Mouse (Mus musculus) stomach, embryonic 14.5 days (tissue): ENCODE data around the gene Zfp704. TPM values are rescaled to one million over a fixed set of nuclear protein-coding genes. Genes with fewer than 3 reads are reported as not detected.
A peak's percentile ranks its signal among the peaks of the same experiment; 100 is the strongest.

Source experiments
- ATAC-seq: fragments of 200-750 bp; cut with Nextera tagmentation; 2 replicates; pipeline ENCODE4 v1.8.0; 2017; ENCODE audit warnings: low read depth, moderate TSS enrichment; ENCODE audit not compliant: insufficient number of reproducible peaks, insufficient read depth, low FRiP score
- H3K27ac ChIP-seq: fragments of 300-500 bp; sonication (generic); 2 replicates; pipeline ENCODE4 v1.5.1; 2014; ENCODE audit warnings: mild to moderate bottlenecking, low read length, moderate library complexity, mixed read lengths
- H3K27me3 ChIP-seq: fragments of 300-500 bp; sonication (generic); 2 replicates; pipeline ENCODE4 v1.6.1; 2014; ENCODE audit warnings: low read length, control low read depth, mixed read lengths; ENCODE audit not compliant: control insufficient read depth, insufficient read depth
- H3K36me3 ChIP-seq: fragments of 300-500 bp; sonication (generic); 2 replicates; pipeline ENCODE4 v1.6.1; 2014; ENCODE audit warnings: mild to moderate bottlenecking, control low read depth, low read length, moderate library complexity, mixed read lengths; ENCODE audit not compliant: control insufficient read depth, insufficient read depth
- H3K4me1 ChIP-seq: fragments of 300-500 bp; sonication (generic); 2 replicates; pipeline ENCODE4 v1.6.1; 2014; ENCODE audit warnings: low read length, control low read depth, mixed read lengths; ENCODE audit not compliant: control insufficient read depth, insufficient read depth
- H3K4me2 ChIP-seq: fragments of 300-500 bp; sonication (generic); replicated peaks from 2 replicates; pipeline ENCODE4 v1.6.1; 2014; ENCODE audit warnings: low read depth, low read length, control low read depth
- H3K4me3 ChIP-seq: fragments of 300-500 bp; sonication (generic); 2 replicates; pipeline ENCODE4 v1.5.1; 2014; ENCODE audit warnings: low read depth, low read length, control low read depth
- H3K9ac ChIP-seq: fragments of 300-500 bp; sonication (generic); replicated peaks from 2 replicates; pipeline ENCODE4 v1.6.1; 2014; ENCODE audit warnings: low read depth, mild to moderate bottlenecking, control low read depth, low read length, moderate library complexity, mixed read lengths
- H3K9me3 ChIP-seq: fragments of 300-500 bp; sonication (generic); 2 replicates; pipeline ENCODE4 v1.6.1; 2016; ENCODE audit warnings: low read depth, low read length, control low read depth; ENCODE audit not compliant: control insufficient read depth
- WGBS: fragments of 180-500 bp; shearing (Covaris S2); extraction: QIAGEN DNeasy Blood & Tissue Kit; methylation state at CpG from one replicate; pipeline ENCODE4 v1.1.7; 2014; 5-methylcytosine and 5-hydroxymethylcytosine counted together
- polyA plus RNA-seq: library from polyadenylated mRNA; unstranded; fragments of >200 nt; fragmentation: Nextera tagmentation; extraction: Ambion mirVana; gene quantifications from 2 replicates; pipeline ENCODE4 v1.2.1, GENCODE M21; 2014

Gene Zfp704
- polyA plus RNA-seq, 1 experiment from 2014 or later: 16.3 TPM

- no peaks in the 10 kb centered on the region for H3K9me3 ChIP-seq
- H3K4me3 ChIP-seq: no peak overlapping the region
- WGBS: 89% methylated on average over 4 of the region's 4 CpGs
- no peak overlapping the region for H3K27ac ChIP-seq
- H3K27me3 ChIP-seq: no peaks in the 10 kb centered on the region
- peaks cover 9% of the 10 kb centered on the region for H3K4me1 ChIP-seq
- no peak overlapping the region for H3K4me2 ChIP-seq
- no peak for ATAC-seq
- H3K9ac ChIP-seq: no peak overlapping the region
- H3K36me3 ChIP-seq: no peaks in the 10 kb centered on the region
These were observed 21.2 kb downstream of the Zfp704 start for GRCm38 (mm10) chr3:9588635-9589034.

- no peak overlapping the region for H3K4me2 ChIP-seq
- WGBS: 96% methylated on average over 7 of the region's 7 CpGs
- no peak overlapping the region for H3K27ac ChIP-seq
- peaks cover 12% of the 10 kb centered on the region for H3K4me1 ChIP-seq
- ATAC-seq: no peak
- no peak overlapping the region for H3K9ac ChIP-seq
- H3K27me3 ChIP-seq: no peaks in the 10 kb centered on the region
- H3K4me3 ChIP-seq: no peak overlapping the region
- no peaks in the 10 kb centered on the region for H3K9me3 ChIP-seq
- H3K36me3 ChIP-seq: no peaks in the 10 kb centered on the region
These were observed 22.6 kb downstream of the Zfp704 start for GRCm38 (mm10) chr3:9587304-9587703.

GRCm38 (mm10) chr3:9583516-9583915, 26.4 kb downstream of the Zfp704 start:
- 60% methylated on average over 2 of the region's 2 CpGs for WGBS
- H3K4me3 ChIP-seq: no peak overlapping the region
- ATAC-seq: 0 out of 2 replicates have a peak, but pooled peaks have one; percentile 46

DNA sequence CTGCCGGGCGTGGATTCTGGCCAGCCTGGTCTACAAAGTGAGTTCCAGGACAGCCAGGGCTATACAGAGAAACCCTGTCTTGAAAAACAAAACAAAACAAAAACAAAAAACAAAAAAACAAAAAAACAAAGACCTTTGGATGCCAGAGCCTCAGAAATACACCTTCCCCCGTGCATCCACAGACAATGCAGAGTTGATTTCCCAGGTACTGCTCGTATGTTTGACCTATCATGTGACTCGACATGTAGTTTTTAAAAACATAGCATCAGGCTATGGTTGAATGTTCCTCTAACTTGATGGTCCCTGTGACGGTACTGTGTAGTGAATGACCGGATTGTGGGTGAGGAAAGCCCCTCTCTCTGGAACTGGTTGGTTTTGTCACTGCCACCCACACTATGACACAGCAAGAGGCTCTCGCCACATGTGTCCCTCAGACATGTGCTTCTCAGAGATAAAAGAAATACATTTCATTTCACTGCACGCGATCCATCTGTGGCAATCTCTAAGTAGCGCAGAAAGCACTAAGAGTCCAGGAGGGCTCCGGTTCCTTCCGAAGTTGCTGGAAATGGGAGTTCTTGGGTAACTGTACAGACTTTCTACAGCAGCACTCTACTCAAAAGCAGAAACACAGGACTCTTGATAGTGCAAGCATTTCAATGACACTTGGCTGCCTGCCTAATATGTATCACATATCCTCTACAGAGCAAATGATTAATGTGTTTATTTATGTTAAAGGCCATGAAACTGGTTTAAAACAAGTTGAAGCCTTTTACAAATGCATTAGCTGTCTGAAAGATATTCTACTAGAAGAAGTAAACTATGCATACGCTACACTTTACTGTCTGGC, 28.7 kb downstream of the Zfp704 start:
- H3K9me3 ChIP-seq: no peaks in the 10 kb centered on the region
- ATAC-seq: peak; percentile 66; the same call in 1 of the 2 replicates
- no peak overlapping the region for H3K4me2 ChIP-seq
- H3K4me3 ChIP-seq: no peak overlapping the region
- WGBS: 74% methylated on average over 14 of the region's 14 CpGs
- no peak overlapping the region for H3K27ac ChIP-seq
- H3K9ac ChIP-seq: no peak overlapping the region
- H3K4me1 ChIP-seq: peaks cover 15% of the 10 kb centered on the region
- H3K36me3 ChIP-seq: no peaks in the 10 kb centered on the region
- no peaks in the 10 kb centered on the region for H3K27me3 ChIP-seq

More at GRCm38 (mm10) chr3:9583516-9583915, 26.4 kb downstream of the Zfp704 start:
- Histone ChIP-seq H3K27ac (no peak overlapping the region; the same call in 1 of the 2 replicates), H3K9ac (no peak overlapping the region), H3K4me2 (no peak overlapping the region), H3K36me3 (no peaks in the 10 kb centered on the region), H3K27me3 (no peaks in the 10 kb centered on the region), H3K4me1 (peaks cover 15% of the 10 kb centered on the region), H3K9me3 (no peaks in the 10 kb centered on the region)

GRCm38 (mm10) chr3:9580102-9580501, 29.8 kb downstream of the Zfp704 start:
- Histone ChIP-seq H3K4me3 (no peak overlapping the region), H3K9me3 (no peaks in the 10 kb centered on the region), H3K4me2 (no peak overlapping the region), H3K36me3 (no peaks in the 10 kb centered on the region), H3K9ac (no peak overlapping the region), H3K27me3 (no peaks in the 10 kb centered on the region), H3K4me1 (peaks cover 15% of the 10 kb centered on the region), H3K27ac (no peak overlapping the region)
- WGBS: 76% methylated on average over 3 of the region's 3 CpGs
- ATAC-seq: no peak

- 55% methylated on average over 4 of the region's 4 CpGs for WGBS
- no peaks in the 10 kb centered on the region for H3K36me3 ChIP-seq
- no peak overlapping the region for H3K4me3 ChIP-seq
- H3K9ac ChIP-seq: no peak overlapping the region
- no peak overlapping the region for H3K27ac ChIP-seq
- H3K27me3 ChIP-seq: no peaks in the 10 kb centered on the region
- H3K9me3 ChIP-seq: no peaks in the 10 kb centered on the region
- peaks cover 17% of the 10 kb centered on the region for H3K4me1 ChIP-seq
- H3K4me2 ChIP-seq: no peak overlapping the region
- no peak for ATAC-seq
These were observed 30.7 kb downstream of the Zfp704 start for GRCm38 (mm10) chr3:9579028-9579643.

GRCm38 (mm10) chr3:9576872-9577271, 33.0 kb downstream of the Zfp704 start:
- Histone ChIP-seq H3K27me3 (no peaks in the 10 kb centered on the region), H3K9me3 (no peaks in the 10 kb centered on the region), H3K9ac (no peak overlapping the region), H3K4me2 (no peak overlapping the region), H3K4me3 (no peak overlapping the region), H3K36me3 (no peaks in the 10 kb centered on the region), H3K4me1 (peaks cover 18% of the 10 kb centered on the region), H3K27ac (no peak overlapping the region)
- ATAC-seq: no peak
- WGBS: 79% methylated on average over 4 of the region's 4 CpGs

- no peaks in the 10 kb centered on the region for H3K27me3 ChIP-seq
- H3K9ac ChIP-seq: no peak overlapping the region
- H3K4me2 ChIP-seq: no peak overlapping the region
- H3K4me1 ChIP-seq: peaks cover 14% of the 10 kb centered on the region
- H3K36me3 ChIP-seq: no peaks in the 10 kb centered on the region
- 62% methylated on average over 8 of the region's 8 CpGs for WGBS
- H3K4me3 ChIP-seq: no peak overlapping the region
- peak; percentile 20; the same call in 1 of the 2 replicates for ATAC-seq
- H3K27ac ChIP-seq: peak overlapping the region; percentile 55; the same call in 1 of the 2 replicates
- no peaks in the 10 kb centered on the region for H3K9me3 ChIP-seq
These were observed 35.6 kb downstream of the Zfp704 start for GRCm38 (mm10) chr3:9574305-9574704.
